Mouse (Mus musculus): ENCODE measurements at regions not wholly inside any gene's neighbourhood (a gene's known extent, or its start where the extent isn't known, plus 50 kb on each side); places are given as distances from the start of the nearest gene placed in this dataset.
"Not testable (repeated sequence)": the region's sequence is repeated elsewhere in the genome, so short reads cannot be mapped to it uniquely, and the experiment has no call there.

DNA sequence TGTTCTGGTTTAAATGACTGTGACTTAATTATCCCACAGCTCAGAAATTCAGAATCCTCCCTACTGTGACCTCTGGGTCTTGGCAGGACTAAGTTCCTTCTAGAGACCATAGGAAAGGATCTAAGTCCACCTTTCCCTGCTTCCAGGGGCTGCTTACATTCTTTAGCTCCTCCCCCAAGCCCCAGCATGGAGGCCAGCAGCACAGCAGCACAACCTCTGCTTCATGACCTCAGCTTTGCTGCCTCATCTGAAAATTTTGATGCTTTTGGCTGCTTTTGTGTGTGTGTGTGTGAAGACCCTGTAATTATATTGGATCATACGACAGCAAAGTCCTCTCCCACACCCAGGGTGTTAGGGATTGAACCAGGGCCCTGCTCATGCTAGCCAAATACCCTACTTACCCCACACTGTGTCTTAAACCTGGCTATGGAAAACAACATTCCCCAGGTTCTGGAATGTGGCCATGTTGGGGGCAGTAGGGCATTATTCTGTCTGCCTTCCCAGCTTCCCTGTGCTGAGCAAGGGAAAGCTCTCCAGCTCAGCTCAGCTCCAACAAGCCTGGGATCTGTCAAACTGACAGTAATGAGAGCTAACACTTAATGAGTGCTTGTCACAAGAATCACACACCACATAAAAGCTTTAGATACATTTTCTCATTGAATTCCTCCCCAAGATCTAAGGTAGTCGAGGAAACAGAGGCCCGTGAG, 359.9 kb downstream of the Fut8 start:
- WGBS, result 68% methylated on average over 3 of the region's 3 CpGs
- no peaks in the 10 kb centered on the region for H3K27me3 ChIP-seq (ENCODE audit: control insufficient read depth, insufficient read depth, low read length)
- TF ChIP-seq CTCF (IDR thresholded peaks at IDR 0.05; ENCODE audit: extremely low read depth, insufficient read length, insufficient replicate concordance, low read depth, low read length) (no peak), POLR2A (IDR thresholded peaks at IDR 0.05; ENCODE audit: low read depth, low read length) (no peak)
- H3K36me3 ChIP-seq (ENCODE audit: control insufficient read depth, insufficient read depth, low read length), result no peaks in the 10 kb centered on the region
- no peak overlapping the region for H3K27ac ChIP-seq (ENCODE audit: insufficient read depth, low read depth, low read length)
- H3K4me3 ChIP-seq (ENCODE audit: low read depth, low read length), result no peak overlapping the region
- peaks cover 2% of the 10 kb centered on the region; the same call in 1 of the 2 replicates for H3K4me1 ChIP-seq (ENCODE audit: control insufficient read depth, insufficient read depth, insufficient read length, low read length)

DNA sequence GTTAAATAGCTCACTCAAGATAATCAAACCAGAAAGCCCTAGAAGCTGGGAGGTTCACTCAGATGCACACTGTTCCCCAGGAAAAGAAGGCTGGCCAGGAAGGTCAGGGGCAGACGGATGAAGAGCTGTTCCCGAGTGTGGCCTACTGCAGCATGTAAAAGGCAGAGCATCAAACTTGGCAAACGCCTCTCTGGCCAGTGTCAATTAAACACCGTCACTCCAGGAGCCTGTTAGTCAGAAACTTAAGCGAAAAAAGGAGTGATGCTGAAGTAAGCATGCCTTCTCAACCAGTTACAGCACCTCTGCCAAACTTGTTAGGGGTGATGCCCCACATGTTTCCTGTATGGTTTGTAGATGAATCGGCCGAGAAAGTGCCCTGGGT, 360.4 kb downstream of the Fut8 start:
- TF ChIP-seq CTCF (IDR thresholded peaks at IDR 0.05; ENCODE audit: extremely low read depth, insufficient read length, insufficient replicate concordance, low read depth, low read length), result no peak
- no peak for TF ChIP-seq POLR2A (IDR thresholded peaks at IDR 0.05; ENCODE audit: low read depth, low read length)
- Histone ChIP-seq H3K27ac (ENCODE audit: insufficient read depth, low read depth, low read length) (no peak overlapping the region), H3K27me3 (ENCODE audit: control insufficient read depth, insufficient read depth, low read length) (no peaks in the 10 kb centered on the region), H3K4me3 (ENCODE audit: low read depth, low read length) (no peak overlapping the region), H3K4me1 (ENCODE audit: control insufficient read depth, insufficient read depth, insufficient read length, low read length) (peaks cover 2% of the 10 kb centered on the region; the same call in 1 of the 2 replicates), H3K36me3 (ENCODE audit: control insufficient read depth, insufficient read depth, low read length) (no peaks in the 10 kb centered on the region)
- 69% methylated on average over 7 of the region's 7 CpGs for WGBS

DNA sequence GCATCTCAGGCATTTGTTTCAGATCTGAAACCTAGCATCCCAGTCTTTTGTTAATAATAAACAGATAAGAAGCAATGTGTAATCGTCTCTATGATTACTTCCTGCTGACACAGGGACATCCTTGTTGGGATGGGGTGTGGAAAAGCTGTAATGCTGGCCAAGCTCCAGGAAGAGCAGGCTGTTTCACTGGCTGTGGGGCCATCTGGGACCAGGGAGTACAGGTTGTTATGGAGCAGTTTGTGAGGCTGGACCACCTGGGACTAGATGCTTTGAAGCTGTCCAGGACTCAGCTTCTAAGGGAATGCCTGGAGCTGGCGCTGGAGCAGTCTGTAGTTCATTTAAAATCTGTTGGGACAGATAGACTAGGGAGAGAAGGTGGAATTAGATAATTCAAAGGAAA, 361.5 kb downstream of the Fut8 start:
- Histone ChIP-seq H3K4me1 (ENCODE audit: control insufficient read depth, insufficient read depth, insufficient read length, low read length) (peaks cover 2% of the 10 kb centered on the region; the same call in 1 of the 2 replicates), H3K36me3 (ENCODE audit: control insufficient read depth, insufficient read depth, low read length) (no peaks in the 10 kb centered on the region), H3K27me3 (ENCODE audit: control insufficient read depth, insufficient read depth, low read length) (no peaks in the 10 kb centered on the region), H3K27ac (ENCODE audit: insufficient read depth, low read depth, low read length) (no peak overlapping the region), H3K4me3 (ENCODE audit: low read depth, low read length) (no peak overlapping the region)
- WGBS, result 43% methylated on average over 2 of the region's 2 CpGs
- TF ChIP-seq CTCF (IDR thresholded peaks at IDR 0.05; ENCODE audit: extremely low read depth, insufficient read length, insufficient replicate concordance, low read depth, low read length), result no peak
- TF ChIP-seq POLR2A (IDR thresholded peaks at IDR 0.05; ENCODE audit: low read depth, low read length), result no peak

GRCm38 (mm10) chr12:77603832-77604501, 366.0 kb downstream of the Fut8 start:
- Histone ChIP-seq H3K27ac (ENCODE audit: insufficient read depth, low read depth, low read length) (no peak overlapping the region), H3K36me3 (ENCODE audit: control insufficient read depth, insufficient read depth, low read length) (no peaks in the 10 kb centered on the region), H3K4me1 (ENCODE audit: control insufficient read depth, insufficient read depth, insufficient read length, low read length) (peaks cover 2% of the 10 kb centered on the region; the same call in 1 of the 2 replicates), H3K27me3 (ENCODE audit: control insufficient read depth, insufficient read depth, low read length) (no peaks in the 10 kb centered on the region), H3K4me3 (ENCODE audit: low read depth, low read length) (no peak overlapping the region)
- TF ChIP-seq POLR2A (IDR thresholded peaks at IDR 0.05; ENCODE audit: low read depth, low read length) (no peak), CTCF (IDR thresholded peaks at IDR 0.05; ENCODE audit: extremely low read depth, insufficient read length, insufficient replicate concordance, low read depth, low read length) (no peak)
- WGBS, result 91% methylated on average over 12 of the region's 12 CpGs

- Histone ChIP-seq H3K4me1 (ENCODE audit: control insufficient read depth, insufficient read depth, insufficient read length, low read length) (no peaks in the 10 kb centered on the region), H3K36me3 (ENCODE audit: control insufficient read depth, insufficient read depth, low read length) (no peaks in the 10 kb centered on the region), H3K27ac (ENCODE audit: insufficient read depth, low read depth, low read length) (no peak overlapping the region), H3K27me3 (ENCODE audit: control insufficient read depth, insufficient read depth, low read length) (no peaks in the 10 kb centered on the region), H3K4me3 (ENCODE audit: low read depth, low read length) (no peak overlapping the region)
- WGBS, result 89% methylated on average over 3 of the region's 3 CpGs
- TF ChIP-seq POLR2A (IDR thresholded peaks at IDR 0.05; ENCODE audit: low read depth, low read length) (no peak), CTCF (IDR thresholded peaks at IDR 0.05; ENCODE audit: extremely low read depth, insufficient read length, insufficient replicate concordance, low read depth, low read length) (no peak)
Observed at GRCm38 (mm10) chr12:77617552-77617951, 379.6 kb downstream of the Fut8 start.

GRCm38 (mm10) chr12:77622243-77622642, 384.3 kb downstream of the Fut8 start:
- no peak overlapping the region for H3K4me3 ChIP-seq (ENCODE audit: low read depth, low read length)
- no peaks in the 10 kb centered on the region for H3K36me3 ChIP-seq (ENCODE audit: control insufficient read depth, insufficient read depth, low read length)
- no peaks in the 10 kb centered on the region for H3K4me1 ChIP-seq (ENCODE audit: control insufficient read depth, insufficient read depth, insufficient read length, low read length)
- TF ChIP-seq POLR2A (IDR thresholded peaks at IDR 0.05; ENCODE audit: low read depth, low read length) (no peak), CTCF (IDR thresholded peaks at IDR 0.05; ENCODE audit: extremely low read depth, insufficient read length, insufficient replicate concordance, low read depth, low read length) (no peak)
- H3K27ac ChIP-seq (ENCODE audit: insufficient read depth, low read depth, low read length), result no peak overlapping the region
- no peaks in the 10 kb centered on the region for H3K27me3 ChIP-seq (ENCODE audit: control insufficient read depth, insufficient read depth, low read length)

DNA sequence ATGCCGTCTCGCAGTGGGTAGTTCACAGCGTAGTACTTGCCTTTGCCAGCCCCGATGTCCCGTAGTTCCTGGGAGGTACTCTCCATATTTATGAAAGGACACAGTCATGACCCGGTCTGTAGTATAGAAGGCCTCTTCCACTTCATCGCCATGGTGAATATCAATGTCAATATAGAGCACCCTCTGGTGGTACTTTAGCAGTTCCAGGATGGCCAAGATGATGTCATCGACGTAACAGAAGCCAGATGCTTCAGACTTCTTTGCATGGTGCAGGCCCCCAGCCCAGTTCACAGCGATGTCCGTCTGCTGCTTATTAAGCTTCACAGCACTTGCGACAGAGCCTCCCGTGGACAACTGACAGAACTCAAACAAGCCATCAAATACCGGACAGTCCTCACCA, 386.4 kb downstream of the Fut8 start:
- not testable (repeated sequence) for H3K27me3 ChIP-seq (ENCODE audit: control insufficient read depth, insufficient read depth, low read length); H3K4me1 ChIP-seq (ENCODE audit: control insufficient read depth, insufficient read depth, insufficient read length, low read length); H3K4me3 ChIP-seq (ENCODE audit: low read depth, low read length); H3K36me3 ChIP-seq (ENCODE audit: control insufficient read depth, insufficient read depth, low read length); H3K27ac ChIP-seq (ENCODE audit: insufficient read depth, low read depth, low read length)
- 89% methylated on average over 14 of the region's 14 CpGs for WGBS

Measured in small intestine, adult 2 months (tissue).